Mouse (Mus musculus) MEL (cell line): ENCODE measurements at regions not wholly inside any gene's neighbourhood (a gene's known extent, or its start where the extent isn't known, plus 50 kb on each side); places are given as distances from the start of the nearest gene placed in this dataset.

Experiments
- DNase-seq: peaks from one replicate; pipeline ENCODE4 v3.0.0; 2011; ENCODE audit warnings: low read depth, low spot score
- H3K27ac ChIP-seq: 2 replicates; pipeline ENCODE4 v1.5.1; 2012; ENCODE audit warnings: low read depth, mild to moderate bottlenecking, control low read depth, low read length, moderate library complexity; ENCODE audit not compliant: control insufficient read depth
- H3K27me3 ChIP-seq, 2 experiments: fragments of 150-350 bp in 1 of 2; sonication (generic) in 1 of 2; 2 replicates each; pipeline ENCODE4 v1.6.1; 2012; ENCODE audit warnings: low read length in 2 of 2, mild to moderate bottlenecking in 2 of 2, improper control_type of control experiment in 1 of 2, moderate library complexity in 1 of 2; ENCODE audit not compliant: insufficient read depth in 2 of 2, control insufficient read depth in 1 of 2
- H3K36me3 ChIP-seq, 2 experiments: 2 replicates each; pipeline ENCODE4 v1.6.1; 2012 to 2014; ENCODE audit warnings: low read length in 2 of 2, improper control_type of control experiment in 1 of 2, inconsistent platforms in 1 of 2, mild to moderate bottlenecking in 1 of 2; ENCODE audit not compliant: insufficient read depth in 2 of 2, control insufficient read depth in 1 of 2
- H3K4me1 ChIP-seq, 2 experiments: fragments of 150-350 bp in 1 of 2; sonication (generic) in 1 of 2; 2 replicates each; pipeline ENCODE4 v1.6.1; 2012; ENCODE audit warnings: low read length in 2 of 2, improper control_type of control experiment in 1 of 2, mild to moderate bottlenecking in 1 of 2; ENCODE audit not compliant: insufficient read depth in 2 of 2, control insufficient read depth in 1 of 2
- H3K4me3 ChIP-seq, 2 experiments: fragments of 150-350 bp in 1 of 2; sonication (generic) in 1 of 2; 2 replicates each; pipeline ENCODE4 v1.5.1; 2012; ENCODE audit warnings: low read depth in 2 of 2, low read length in 2 of 2, mild to moderate bottlenecking in 2 of 2, moderate library complexity in 2 of 2, control low read depth in 1 of 2, improper control_type of control experiment in 1 of 2; ENCODE audit not compliant: control insufficient read depth in 1 of 2, insufficient read depth in 1 of 2
- H3K79me2 ChIP-seq: 2 replicates; pipeline ENCODE4 v1.6.1; 2012; ENCODE audit warnings: mild to moderate bottlenecking, low read length, moderate library complexity; ENCODE audit not compliant: control insufficient read depth, poor library complexity, insufficient read depth
- H3K9ac ChIP-seq: 2 replicates; pipeline ENCODE4 v1.6.1; 2012; ENCODE audit warnings: low read depth, mild to moderate bottlenecking, control low read depth, low read length, moderate library complexity; ENCODE audit not compliant: control insufficient read depth, poor library complexity, severe bottlenecking
- H3K9me3 ChIP-seq: fragments of 150-350 bp; sonication (generic); replicated peaks from 2 replicates; pipeline ENCODE4 v1.6.1; 2012; ENCODE audit warnings: mild to moderate bottlenecking, low read length, improper control_type of control experiment, moderate library complexity; ENCODE audit not compliant: insufficient read depth
- BHLHE40 ChIP-seq: IDR thresholded peaks from 2 replicates; pipeline ENCODE4 v1.6.1; 2012; ENCODE audit warnings: low read depth, mild to moderate bottlenecking, inconsistent platforms, low read length, improper control_type of control experiment, borderline replicate concordance
- CHD2 ChIP-seq: IDR thresholded peaks from 2 replicates; pipeline ENCODE4 v1.6.1; 2011; ENCODE audit warnings: low read length, improper control_type of control experiment
- ETS1 ChIP-seq: IDR thresholded peaks from 2 replicates; pipeline ENCODE4 v1.6.1; 2012; ENCODE audit warnings: low read depth, mild to moderate bottlenecking, inconsistent platforms, low read length, improper control_type of control experiment, moderate library complexity
- JUND ChIP-seq: IDR thresholded peaks from 2 replicates; pipeline ENCODE4 v1.6.1; 2011; ENCODE audit warnings: low read depth, mild to moderate bottlenecking, improper control_type of control experiment, low read length
- KAT2A ChIP-seq: conservative IDR thresholded peaks from 2 replicates; pipeline ENCODE4 v1.6.1; 2012; ENCODE audit warnings: low read depth, low read length, improper control_type of control experiment, inconsistent platforms
- MAFK ChIP-seq: IDR thresholded peaks from 2 replicates; pipeline ENCODE4 v1.6.1; 2011; ENCODE audit warnings: low read depth, mild to moderate bottlenecking, low read length, improper control_type of control experiment, borderline replicate concordance
- MAZ ChIP-seq: IDR thresholded peaks from 2 replicates; pipeline ENCODE4 v1.6.1; 2012; ENCODE audit warnings: low read depth, mild to moderate bottlenecking, inconsistent platforms, low read length, improper control_type of control experiment
- MYB ChIP-seq: IDR thresholded peaks from 2 replicates; pipeline ENCODE4 v1.6.1; 2011; ENCODE audit warnings: mild to moderate bottlenecking, low read depth, low read length, improper control_type of control experiment
- NELFE ChIP-seq: IDR thresholded peaks from 2 replicates; pipeline ENCODE4 v1.6.1; 2011; ENCODE audit warnings: low read depth, low read length, improper control_type of control experiment
- NRF1 ChIP-seq: IDR thresholded peaks from 2 replicates; pipeline ENCODE4 v1.6.1; 2014; ENCODE audit warnings: low read depth, mild to moderate bottlenecking, inconsistent platforms, low read length, improper control_type of control experiment, moderate library complexity; ENCODE audit not compliant: poor library complexity, insufficient read depth, severe bottlenecking
- RAD21 ChIP-seq: IDR thresholded peaks from 2 replicates; pipeline ENCODE4 v1.6.1; 2011; ENCODE audit warnings: mild to moderate bottlenecking, low read depth, low read length, improper control_type of control experiment
- RCOR1 ChIP-seq: IDR thresholded peaks from 2 replicates; pipeline ENCODE4 v1.6.1; 2012; ENCODE audit warnings: low read depth, mild to moderate bottlenecking, inconsistent platforms, low read length, improper control_type of control experiment
- TBP ChIP-seq: IDR thresholded peaks from 2 replicates; pipeline ENCODE4 v1.8.0; 2011; ENCODE audit warnings: low read depth, low read length, improper control_type of control experiment
- USF1 ChIP-seq: IDR thresholded peaks from 2 replicates; pipeline ENCODE4 v1.6.1; 2014; ENCODE audit warnings: low read depth, mild to moderate bottlenecking, inconsistent platforms, low read length, improper control_type of control experiment, moderate library complexity
- ZC3H11A ChIP-seq: IDR thresholded peaks from 2 replicates; pipeline ENCODE4 v1.6.1; 2012; ENCODE audit warnings: low read depth, mild to moderate bottlenecking, inconsistent platforms, low read length, improper control_type of control experiment

DNA sequence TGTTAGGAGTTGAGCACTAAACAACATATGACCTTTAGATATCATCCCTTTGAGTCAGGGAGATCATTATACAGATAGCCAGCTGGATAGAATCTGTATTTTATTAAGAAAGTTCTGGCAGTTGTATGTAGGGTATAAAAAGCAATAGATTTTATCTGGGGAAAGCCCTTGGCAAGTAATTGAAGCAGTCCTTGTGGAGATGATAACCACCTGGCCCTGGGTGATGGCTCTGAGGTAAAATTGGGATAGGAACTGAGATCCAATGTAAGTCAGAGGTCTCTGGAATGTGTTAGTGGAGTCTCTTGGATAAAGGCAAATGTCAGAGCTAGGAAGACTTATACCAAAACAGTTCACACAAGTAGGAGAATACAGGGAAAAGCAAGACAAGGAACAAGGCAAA lies 1547.0 kb upstream of the Slc10a2 start:
- no peak for DNase-seq
- Histone ChIP-seq H3K4me1 (no peaks in the 10 kb centered on the region), H3K36me3 (no peaks in the 10 kb centered on the region), H3K4me3 (no peak overlapping the region), H3K27ac (no peak overlapping the region), H3K79me2 (no peaks in the 10 kb centered on the region), H3K27me3 (no peaks in the 10 kb centered on the region), H3K9ac (no peak overlapping the region), H3K9me3 (no peaks in the 10 kb centered on the region)
- TF ChIP-seq RCOR1, result no peak
- TF ChIP-seq BHLHE40, result no peak
- TF ChIP-seq NELFE, result no peak
- TF ChIP-seq CHD2, result no peak
- TF ChIP-seq NRF1, result no peak
- TF ChIP-seq MYB, result no peak
- no peak for TF ChIP-seq USF1
- TF ChIP-seq ZC3H11A, result no peak

DNA sequence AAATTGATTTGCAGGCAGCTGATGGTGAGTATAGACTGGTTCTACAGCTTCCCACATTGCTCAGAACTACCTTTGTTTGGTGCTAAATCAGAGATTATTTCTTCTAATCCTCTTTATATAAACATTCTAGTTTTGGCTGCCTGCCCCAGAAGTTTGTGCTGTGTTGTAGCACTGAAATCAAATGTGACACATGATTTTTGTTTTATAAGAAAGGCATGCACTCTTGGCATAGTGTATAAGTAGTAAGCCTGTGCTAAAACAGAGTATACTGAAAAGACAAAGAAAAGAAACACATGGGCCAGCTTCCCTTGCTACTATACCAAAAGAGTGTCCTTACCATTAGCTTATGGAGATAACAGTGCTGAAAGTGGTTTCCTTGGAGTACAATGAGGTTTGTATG lies 1542.9 kb upstream of the Slc10a2 start:
- TF ChIP-seq RAD21, result no peak
- no peak for TF ChIP-seq JUND
- TF ChIP-seq NRF1, result no peak
- no peak for TF ChIP-seq MAFK
- no peak for TF ChIP-seq BHLHE40
- no peak for TF ChIP-seq MAZ
- no peak for TF ChIP-seq ETS1
- no peak for TF ChIP-seq TBP
- no peak for TF ChIP-seq KAT2A
- no peaks in the 10 kb centered on the region for H3K36me3 ChIP-seq
- no peak overlapping the region for H3K27ac ChIP-seq
- no peaks in the 10 kb centered on the region for H3K4me1 ChIP-seq
- no peaks in the 10 kb centered on the region for H3K9me3 ChIP-seq
- no peaks in the 10 kb centered on the region for H3K27me3 ChIP-seq
- no peak overlapping the region for H3K4me3 ChIP-seq
- H3K9ac ChIP-seq, result no peak overlapping the region
- no peaks in the 10 kb centered on the region for H3K79me2 ChIP-seq
- no peak for DNase-seq
